Mouse (Mus musculus) gastrocnemius, postnatal 14 days (tissue): ENCODE data around the gene Rnf222. TPM values are rescaled to one million over a fixed set of nuclear protein-coding genes. Genes with fewer than 3 reads are reported as not detected.
"Not testable (repeated sequence)": the region's sequence is repeated elsewhere in the genome, so short reads cannot be mapped to it uniquely, and the experiment has no call there.

Source experiments
- DNase-seq: peaks from one replicate; pipeline ENCODE4 v3.0.0; 2021; ENCODE audit warnings: mixed read lengths
- intact Hi-C: fragments of 180-260 bp; cut with DNase I; formaldehyde crosslinking; loops from one replicate; pipeline ENCODE4 v1.15.1; 2025; ENCODE audit warnings: low total_unique reads
- total RNA-seq, 2 experiments: library from RNA; stranded (reverse); gene quantifications; 2 replicates each; pipeline ENCODE4 v1.2.3; 2021

The Rnf222 gene
- total RNA-seq, 2 experiments from 2014 or later: not detected

DNA sequence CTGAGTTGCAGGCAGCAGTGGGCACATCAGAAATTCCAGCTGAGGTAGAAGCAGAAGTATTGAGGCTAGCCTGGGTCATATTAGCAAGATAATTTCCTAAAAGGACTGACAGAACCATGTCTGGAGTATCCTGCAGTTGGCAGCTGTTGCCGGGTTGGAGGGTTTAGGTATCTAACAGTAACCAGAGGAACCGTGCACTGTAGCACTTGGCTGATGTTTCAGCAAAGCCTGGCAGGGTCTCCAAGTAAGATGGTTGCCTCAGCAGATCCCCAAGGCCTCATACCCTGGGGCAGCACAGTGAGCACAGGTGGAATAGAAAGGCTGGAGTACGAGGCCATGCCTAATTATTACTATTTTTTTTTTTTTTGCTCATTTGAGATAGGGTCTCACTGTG lies 16.8 kb downstream of the Rnf222 start:
- no peak for DNase-seq
- intact Hi-C loops: loop anchor here (5.0 kb wide), 2 partner anchors 37 to 77 kb away; no protein-coding TSS in a partner anchor

DNA sequence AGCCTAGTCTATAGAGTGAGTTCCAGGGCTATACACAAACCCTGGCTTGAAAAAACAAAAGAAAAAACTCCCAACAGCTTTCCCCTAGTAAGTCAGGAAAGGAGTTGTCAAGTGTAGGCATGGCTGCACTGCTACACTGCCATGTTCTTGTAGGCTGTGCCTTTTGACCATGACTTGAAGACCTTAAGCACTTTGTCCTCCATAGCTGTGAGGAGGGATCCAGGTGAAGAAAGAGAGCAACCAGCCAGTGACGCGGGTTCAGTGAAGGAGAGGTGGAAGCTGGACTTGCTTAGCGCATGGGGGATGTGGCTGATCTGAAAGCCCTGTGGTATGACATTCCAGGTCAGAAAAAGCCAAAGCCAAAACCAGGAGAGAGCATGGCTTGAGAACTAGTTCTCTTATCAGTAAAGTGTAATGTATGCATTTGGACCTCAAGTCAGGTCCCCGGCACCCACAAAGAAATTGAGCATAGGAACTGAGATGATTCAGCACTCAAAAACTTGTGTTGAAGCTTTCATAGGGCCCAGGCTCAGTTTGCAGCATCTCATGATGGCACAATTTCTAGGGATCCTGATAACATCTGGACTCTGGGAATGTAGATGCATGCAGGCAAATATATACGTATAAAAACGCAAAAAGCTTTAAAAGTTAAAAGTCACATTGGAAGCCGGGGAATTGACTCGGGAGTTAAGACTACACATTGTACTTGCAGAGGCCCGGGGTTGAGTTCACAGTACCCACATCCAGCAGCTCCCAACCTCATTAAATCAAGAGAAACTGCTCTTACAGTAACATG lies 17.5 kb downstream of the Rnf222 start:
- intact Hi-C loops: loop anchor here (5.0 kb wide), 2 partner anchors 36 to 76 kb away; no protein-coding TSS in a partner anchor
- no peak for DNase-seq

DNA sequence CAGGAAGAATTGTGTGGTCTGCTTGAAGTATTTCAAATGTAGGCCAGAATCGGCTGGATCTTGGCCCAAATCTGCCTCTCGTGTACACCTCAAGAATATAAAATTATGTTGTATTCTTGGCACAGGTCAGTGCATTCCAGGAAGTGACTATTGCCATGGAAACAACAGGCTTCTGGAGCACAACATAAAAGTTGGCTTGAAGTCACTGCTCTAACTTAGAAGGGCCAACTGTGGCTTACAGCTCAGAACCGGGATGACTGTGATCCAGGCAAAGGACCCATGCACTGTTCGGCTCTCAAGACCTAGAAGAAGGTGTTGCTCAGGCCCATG lies 18.1 kb downstream of the Rnf222 start:
- no peak for DNase-seq
- intact Hi-C loops: loop anchor here (5.0 kb wide), 2 partner anchors 36 to 76 kb away; no protein-coding TSS in a partner anchor

DNA sequence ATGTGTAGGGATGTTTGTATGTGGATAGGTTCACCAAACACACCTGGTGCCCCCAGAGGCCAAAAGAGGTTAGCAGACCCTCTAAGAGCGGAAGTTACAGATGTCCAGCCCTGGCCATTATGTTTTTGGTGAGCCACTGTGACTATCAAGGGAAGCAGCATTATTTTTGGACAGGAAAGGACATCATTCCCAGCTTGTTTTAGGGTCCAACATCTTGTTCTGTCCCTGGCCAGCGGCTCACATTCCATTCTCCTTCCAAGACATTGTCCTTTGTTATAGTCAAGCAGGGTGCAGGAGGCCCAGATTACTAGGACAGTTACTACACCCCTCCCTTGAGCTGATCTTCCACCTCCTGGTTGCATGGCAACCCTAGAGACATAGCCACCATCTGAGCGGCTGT lies 18.9 kb downstream of the Rnf222 start:
- intact Hi-C loops: loop anchor here (5.0 kb wide), 2 partner anchors 35 to 75 kb away; no protein-coding TSS in a partner anchor
- DNase-seq: no peak

DNA sequence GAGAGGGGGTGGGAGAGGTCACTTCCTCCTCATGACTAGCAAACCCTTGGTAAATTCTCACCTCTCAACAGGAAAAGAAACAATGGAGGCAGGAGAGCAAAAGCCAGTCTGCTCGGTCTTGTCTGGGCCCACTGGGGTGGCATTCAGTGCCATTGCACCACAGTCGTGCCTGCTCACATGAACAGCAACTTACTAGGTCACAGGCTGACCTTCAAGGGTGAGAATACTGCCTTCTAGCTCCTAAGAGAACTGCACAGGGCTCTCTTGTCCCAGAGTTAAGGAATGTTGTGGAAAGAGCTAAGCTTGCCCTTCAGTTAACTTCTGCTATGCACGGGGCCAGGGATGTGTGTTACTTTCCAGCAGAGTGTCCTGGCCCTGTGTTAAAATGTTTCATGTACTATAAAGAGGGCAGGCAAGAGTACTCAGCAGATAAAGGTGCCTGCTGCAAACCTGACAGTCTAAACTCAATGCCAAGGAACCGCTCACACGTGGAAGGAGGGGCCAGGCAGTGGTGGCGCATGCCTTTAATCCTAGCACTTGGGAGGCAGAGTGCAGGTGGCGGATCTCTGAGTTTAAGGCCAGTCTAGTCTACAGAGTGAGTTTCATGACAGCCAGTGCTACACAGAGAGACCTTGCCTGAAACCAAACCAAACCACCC lies 20.6 kb downstream of the Rnf222 start:
- no peak for DNase-seq
- intact Hi-C loops: loop anchor here (5.0 kb wide), 2 partner anchors 33 to 73 kb away; no protein-coding TSS in a partner anchor

DNA sequence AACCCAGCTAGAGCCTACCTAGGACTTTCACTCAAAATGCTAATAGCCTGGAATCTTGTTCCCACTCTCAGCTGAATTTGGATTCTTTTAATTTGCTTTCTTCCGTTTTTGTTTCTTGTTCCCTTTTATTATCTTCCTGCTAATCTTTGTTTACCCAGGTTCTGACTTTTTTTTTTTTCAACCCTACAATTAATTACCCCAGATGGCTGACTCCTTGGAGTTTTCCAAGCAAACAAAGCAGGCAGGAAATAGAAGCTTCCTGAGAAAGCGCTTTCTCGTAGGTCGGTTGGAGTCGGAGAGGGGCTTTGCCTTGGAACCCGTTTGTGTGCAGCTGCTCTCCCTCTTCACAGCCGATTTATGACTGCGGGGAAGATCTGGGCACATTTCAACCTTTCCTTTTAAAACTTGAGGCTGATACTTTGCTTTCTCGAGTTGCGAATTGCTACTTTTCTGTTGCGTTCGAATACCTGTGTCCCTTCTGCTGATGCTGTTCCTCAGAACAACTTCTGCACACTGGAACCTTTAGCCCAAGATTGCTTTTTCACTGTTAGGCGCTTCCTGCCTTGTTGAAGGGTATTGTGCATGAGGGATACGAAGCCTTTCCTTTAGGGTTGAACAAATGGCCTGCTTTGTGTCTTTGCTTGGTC lies 23.3 kb downstream of the Rnf222 start:
- no peak for DNase-seq
- intact Hi-C loops: no loop called here

DNA sequence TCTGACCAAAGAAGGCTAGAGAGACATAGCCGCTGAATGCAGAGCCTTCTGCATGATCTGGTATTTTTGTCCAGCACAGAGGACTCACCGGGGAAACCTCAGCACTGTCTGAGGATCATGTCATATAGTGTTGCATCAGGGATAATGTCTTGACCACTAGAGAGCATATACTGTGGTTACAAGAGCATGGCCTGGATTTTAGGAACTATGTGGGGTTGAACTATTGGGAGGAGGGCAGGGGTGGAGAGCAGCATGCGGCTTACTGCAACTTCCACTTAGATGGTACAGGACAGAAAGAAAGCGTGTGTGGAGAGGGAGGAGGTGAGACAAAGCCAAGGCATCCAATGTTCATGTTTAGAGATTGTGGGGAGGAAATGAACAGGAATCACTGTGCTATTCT lies 26.2 kb downstream of the Rnf222 start:
- intact Hi-C loops: no loop called here
- no peak for DNase-seq

DNA sequence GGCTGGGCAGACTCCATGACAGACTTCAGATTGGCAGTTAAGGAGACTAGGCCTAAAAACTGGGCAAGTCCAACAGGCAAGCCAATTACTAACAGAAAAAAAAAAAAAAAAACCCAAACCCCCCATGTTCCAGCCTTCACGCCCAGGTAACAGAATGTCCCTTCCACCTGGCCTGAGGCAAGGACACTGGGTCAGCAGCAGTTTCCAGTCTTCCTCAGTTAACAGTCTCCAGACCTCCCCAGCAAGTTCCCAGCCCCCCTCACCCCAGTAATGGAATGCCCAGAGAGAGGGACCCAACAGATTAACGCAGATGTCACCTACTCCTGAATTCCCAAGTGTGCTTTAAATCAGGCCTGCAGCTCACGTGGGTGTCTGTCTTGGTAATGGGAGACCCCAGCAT lies 34.8 kb downstream of the Rnf222 start:
- DNase-seq: no peak
- intact Hi-C loops: no loop called here

DNA sequence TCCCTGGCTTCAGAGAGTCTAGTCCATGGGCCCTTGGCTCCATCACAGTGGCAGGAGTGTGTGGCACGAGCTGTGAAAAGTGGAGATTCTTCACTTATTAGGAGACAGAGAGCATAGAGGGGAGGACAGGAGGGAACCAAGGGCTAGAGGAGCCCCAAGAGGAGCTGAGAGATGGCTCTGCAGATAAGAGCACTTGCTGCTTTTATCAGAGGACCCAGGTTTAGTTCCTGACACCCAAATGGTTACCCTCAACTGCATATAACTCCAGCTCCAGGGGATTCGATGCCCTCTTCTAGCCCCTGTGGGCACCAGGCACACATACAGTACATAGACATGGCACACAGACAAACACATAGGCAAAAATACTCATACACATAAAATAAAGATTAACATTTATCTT lies 36.4 kb downstream of the Rnf222 start:
- intact Hi-C loops: no loop called here
- no peak for DNase-seq

DNA sequence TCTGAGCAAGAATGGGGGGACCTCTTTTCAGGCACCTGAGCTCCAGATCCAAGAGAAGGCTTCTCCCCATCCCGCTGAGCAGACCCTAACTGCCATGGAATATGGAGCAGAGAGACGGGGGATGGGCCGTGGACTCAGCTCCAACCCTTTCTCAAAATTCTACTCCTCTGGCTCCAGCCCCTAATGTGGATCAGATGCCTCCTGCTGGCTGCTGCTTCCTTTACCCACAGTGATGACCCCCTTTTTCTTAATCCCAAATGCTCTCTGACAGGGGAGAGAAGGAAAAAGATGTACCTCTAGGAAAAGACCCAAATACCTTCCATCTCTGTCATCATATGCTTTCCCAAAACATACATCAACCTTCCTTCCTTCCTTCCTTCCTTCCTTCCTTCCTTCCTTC lies 38.6 kb downstream of the Rnf222 start, which contains the start of gene Odf4:
Gene Odf4 (minus strand): TSS at position 101 of the 400 bp plus-strand sequence.
- no peak for DNase-seq
- intact Hi-C loops: no loop called here

DNA sequence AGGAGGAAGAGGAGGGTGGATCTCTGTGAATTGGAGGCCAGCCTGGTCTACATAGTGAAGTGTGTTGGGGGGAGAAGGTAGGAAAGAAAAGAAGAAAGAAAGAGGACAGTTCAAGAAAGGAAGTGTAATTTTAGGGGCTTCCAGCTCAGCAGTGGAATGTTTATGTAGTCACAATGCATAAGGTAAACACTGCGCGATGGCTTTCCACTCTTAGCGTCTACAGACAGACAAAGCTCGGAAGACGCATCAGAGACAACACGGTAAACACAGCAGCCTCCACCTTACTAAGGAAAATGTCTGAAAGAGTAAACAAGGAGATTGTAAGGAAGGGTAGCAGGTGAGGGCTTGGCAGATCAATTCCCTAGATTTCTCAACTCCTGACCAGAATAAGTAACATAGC lies 41.6 kb downstream of the Rnf222 start:
- intact Hi-C loops: no loop called here
- no peak for DNase-seq

DNA sequence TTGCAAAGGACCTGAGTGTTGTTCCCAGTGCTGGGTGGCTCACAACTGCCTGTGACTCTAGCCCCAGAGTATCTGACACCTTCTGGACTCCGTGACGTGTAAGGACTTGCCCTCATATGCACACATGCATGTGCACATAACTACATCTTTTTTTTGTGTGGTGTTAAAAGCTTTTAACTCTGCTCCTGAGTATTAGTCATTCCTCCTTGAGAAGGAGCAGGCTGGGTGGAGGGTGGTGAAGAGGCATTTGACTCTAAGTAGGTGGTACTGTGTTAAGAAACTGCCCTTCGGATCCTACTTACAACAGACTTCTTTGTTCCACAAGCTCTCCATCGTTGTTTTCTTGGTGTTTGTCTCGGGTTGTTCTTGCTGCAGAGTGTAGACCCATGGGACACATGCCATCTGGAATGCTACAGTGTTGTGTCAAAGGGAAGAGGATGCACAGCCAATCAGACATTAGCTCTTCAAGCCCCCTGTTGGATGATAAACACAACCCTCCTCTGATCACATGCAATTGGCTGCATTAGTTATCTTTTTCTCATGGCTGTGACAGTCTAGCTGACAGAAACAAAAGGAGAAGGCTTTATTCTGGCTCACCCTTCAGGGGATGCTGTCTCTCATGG lies 45.6 kb downstream of the Rnf222 start:
- intact Hi-C loops: no loop called here
- DNase-seq: no peak

DNA sequence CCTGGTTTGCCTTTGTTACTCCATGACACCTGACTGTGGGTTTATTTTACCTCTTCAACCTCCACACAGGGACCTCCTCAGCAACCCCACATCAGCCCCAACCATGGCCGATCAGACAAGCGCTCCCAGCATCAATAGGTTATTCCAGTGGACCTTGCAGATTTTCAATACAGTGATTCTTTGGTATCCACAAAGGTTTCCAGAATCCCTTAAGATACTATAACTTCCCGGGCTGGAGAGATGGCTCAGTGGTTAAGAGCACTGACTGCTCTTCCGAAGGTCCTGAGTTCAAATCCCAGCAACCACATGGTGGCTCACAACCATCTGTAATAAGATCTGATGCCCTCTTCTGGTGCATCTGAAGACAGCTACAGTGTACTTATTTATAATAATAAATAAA lies 48.6 kb downstream of the Rnf222 start:
- intact Hi-C loops, DNase-seq: not testable (repeated sequence)

DNA sequence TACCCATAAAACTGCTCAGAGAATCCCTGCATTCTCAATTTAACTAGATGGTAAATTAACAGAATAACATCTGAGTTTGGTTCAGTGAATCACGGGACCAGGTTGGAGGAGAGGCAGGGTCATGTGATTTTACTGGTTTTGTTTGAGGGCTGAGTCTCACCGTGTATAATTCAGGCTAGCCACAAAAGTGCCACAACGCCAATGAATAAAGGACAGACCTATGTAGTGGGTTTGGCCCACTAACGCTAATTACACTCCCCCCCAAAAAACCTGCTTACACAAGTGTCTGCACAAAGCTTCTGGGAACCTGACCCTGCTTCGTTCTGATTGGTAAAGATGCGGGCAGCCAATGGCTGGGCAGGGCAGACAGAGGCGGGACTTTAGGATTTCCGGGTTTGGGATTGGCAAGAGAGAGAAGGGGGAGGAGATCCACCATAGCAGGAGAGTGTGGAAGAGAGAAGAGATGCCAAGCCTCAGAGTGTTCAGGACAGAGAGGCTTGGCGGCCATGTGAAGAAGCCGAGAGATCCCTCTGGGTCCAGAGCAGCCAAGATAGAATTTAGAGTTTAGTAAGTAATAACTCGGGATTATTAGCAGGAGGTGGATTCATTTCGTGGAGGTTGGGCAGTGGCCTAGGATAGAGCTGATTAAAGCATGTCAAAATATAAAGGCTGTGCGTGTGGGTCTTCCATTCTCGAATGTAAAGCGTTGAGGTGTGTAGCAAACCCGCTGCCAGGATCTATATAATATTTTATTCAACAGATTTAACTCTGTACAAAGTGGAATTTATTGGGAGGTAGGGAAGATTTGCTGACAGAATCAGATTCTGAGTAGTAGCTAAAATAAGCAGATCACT lies 51.3 kb downstream of the Rnf222 start:
- intact Hi-C loops: loop anchor here (5.0 kb wide), 1 partner anchor 32 kb away; no protein-coding TSS in a partner anchor
- peak; percentile 83 for DNase-seq

DNA sequence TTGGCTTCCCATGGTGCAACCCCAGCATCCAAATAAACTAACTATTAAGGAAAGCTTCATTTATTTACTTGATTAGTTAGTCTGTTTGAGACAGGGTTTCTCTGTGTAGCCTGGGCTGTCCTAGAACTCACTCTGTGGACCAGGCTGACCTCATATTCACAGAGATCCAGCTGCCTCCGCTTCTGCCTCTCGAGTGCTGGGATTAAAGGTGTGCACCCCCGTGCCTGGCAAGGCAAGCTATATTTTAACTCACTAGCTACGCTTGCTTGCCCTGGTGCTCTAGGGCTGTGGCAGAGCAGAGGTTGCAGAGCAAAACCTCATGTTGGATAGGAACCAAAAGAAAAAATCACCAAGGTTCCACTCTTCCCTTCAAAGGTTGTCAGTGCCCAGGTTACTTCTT lies 52.2 kb downstream of the Rnf222 start:
- DNase-seq: no peak
- intact Hi-C loops: loop anchor here (5.0 kb wide), 1 partner anchor 33 kb away; no protein-coding TSS in a partner anchor

DNA sequence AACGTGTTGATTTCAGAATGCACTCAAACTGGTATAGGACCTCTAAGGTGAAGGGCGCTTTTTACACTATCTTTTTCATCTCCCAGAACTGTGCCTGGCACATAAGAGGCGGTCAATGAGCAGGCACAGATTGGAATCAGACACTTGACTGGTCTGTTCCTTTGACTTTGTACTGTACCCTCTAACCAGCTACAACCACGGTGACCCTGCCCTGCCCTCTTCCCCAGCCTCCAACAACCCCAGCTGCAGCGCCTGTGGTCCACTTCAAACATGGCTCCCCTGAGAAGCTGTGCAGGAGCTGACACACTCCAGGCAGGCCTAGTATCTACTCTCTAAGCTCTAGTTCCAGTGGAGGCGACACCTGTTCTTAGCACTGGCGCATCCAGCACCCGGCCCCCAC lies 54.4 kb downstream of the Rnf222 start:
- intact Hi-C loops: loop anchor here (5.0 kb wide), 1 partner anchor 35 kb away; no protein-coding TSS in a partner anchor
- DNase-seq: no peak

DNA sequence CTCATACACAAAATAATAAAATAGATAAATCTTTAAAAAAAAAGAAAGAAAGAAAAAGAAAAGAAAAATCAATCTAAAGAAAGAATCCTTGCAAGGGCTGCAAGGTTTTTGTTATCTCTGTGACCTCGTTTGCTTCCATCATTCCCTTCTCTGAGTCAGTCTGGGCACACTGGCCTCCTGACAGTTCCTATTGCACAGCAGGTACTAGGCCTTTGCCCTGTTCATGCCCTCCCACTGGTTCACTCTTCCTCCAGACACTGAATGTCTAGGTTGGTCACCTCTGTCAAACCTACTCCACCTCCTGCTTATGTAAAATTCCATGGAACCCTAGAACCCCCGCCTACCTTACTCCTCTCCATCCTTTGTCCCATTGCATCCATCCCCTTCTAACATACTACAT lies 56.9 kb downstream of the Rnf222 start:
- intact Hi-C loops: no loop called here

More for the DNA sequence above, 56.9 kb downstream of the Rnf222 start:
- no peak for DNase-seq
